Mouse (Mus musculus) midbrain, embryonic 14.5 days (tissue): ENCODE results near the gene Stmnd1. TPM values are rescaled to one million over a fixed set of nuclear protein-coding genes. Genes with fewer than 3 reads are reported as not detected.

Source experiments
- ATAC-seq: fragments of 200-750 bp; cut with Nextera tagmentation; 2 replicates; pipeline ENCODE4 v1.8.0; 2017; ENCODE audit warnings: moderate number of reproducible peaks, moderate library complexity; ENCODE audit not compliant: low FRiP score, low TSS enrichment
- DNase-seq: peaks from one replicate; pipeline ENCODE4 v3.0.0-alpha.2; 2015
- H3K27ac ChIP-seq: fragments of 300-500 bp; sonication (generic); replicated peaks from 2 replicates; pipeline ENCODE4 v1.5.1; 2014; ENCODE audit warnings: mild to moderate bottlenecking, low read depth, low read length, moderate library complexity
- H3K27me3 ChIP-seq: fragments of 300-500 bp; sonication (generic); 2 replicates; pipeline ENCODE4 v1.6.1; 2014; ENCODE audit warnings: low read length, control low read depth, mixed read lengths; ENCODE audit not compliant: control insufficient read depth, insufficient read depth
- H3K36me3 ChIP-seq: fragments of 300-500 bp; sonication (generic); 2 replicates; pipeline ENCODE4 v1.6.1; 2014; ENCODE audit warnings: low read length, control low read depth; ENCODE audit not compliant: control insufficient read depth, insufficient read depth
- H3K4me1 ChIP-seq: fragments of 300-500 bp; sonication (generic); 2 replicates; pipeline ENCODE4 v1.6.1; 2014; ENCODE audit warnings: mild to moderate bottlenecking, antibody characterized with exemption, low read length, control low read depth; ENCODE audit not compliant: control insufficient read depth, insufficient read depth
- H3K4me2 ChIP-seq: fragments of 300-500 bp; sonication (generic); 2 replicates; pipeline ENCODE4 v1.6.1; 2014; ENCODE audit warnings: mild to moderate bottlenecking, low read length, moderate library complexity
- H3K4me3 ChIP-seq: fragments of 300-500 bp; sonication (generic); replicated peaks from 2 replicates; pipeline ENCODE4 v1.5.1; 2014; ENCODE audit warnings: low read depth, low read length
- H3K9ac ChIP-seq: fragments of 300-500 bp; sonication (generic); replicated peaks from 2 replicates; pipeline ENCODE4 v1.6.1; 2014; ENCODE audit warnings: mild to moderate bottlenecking, low read length, moderate library complexity
- H3K9me3 ChIP-seq: fragments of 300-500 bp; sonication (generic); 2 replicates; pipeline ENCODE4 v1.6.1; 2016; ENCODE audit warnings: low read length, control low read depth, mixed read lengths; ENCODE audit not compliant: control insufficient read depth
- WGBS: fragments of 180-500 bp; shearing (Covaris S2); extraction: QIAGEN DNeasy Blood & Tissue Kit; methylation state at CpG from one replicate; pipeline ENCODE4 v1.1.7; 2014; 5-methylcytosine and 5-hydroxymethylcytosine counted together
- polyA plus RNA-seq: library from polyadenylated mRNA; unstranded; fragments of >200 nt; fragmentation: Nextera tagmentation; extraction: Ambion mirVana; gene quantifications from 2 replicates; pipeline ENCODE4 v1.2.1, GENCODE M21; 2014

Gene Stmnd1
- polyA plus RNA-seq, 1 experiment from 2014 or later: not detected

GRCm38 (mm10) chr13:46343226-46343625 lies 69.7 kb downstream of the Stmnd1 start:
- 71% methylated on average over 7 of the region's 7 CpGs for WGBS
- Histone ChIP-seq H3K27me3 (no peaks in the 10 kb centered on the region), H3K27ac (no peak overlapping the region), H3K4me1 (no peaks in the 10 kb centered on the region), H3K36me3 (no peaks in the 10 kb centered on the region), H3K4me3 (no peak overlapping the region), H3K9ac (no peak overlapping the region), H3K4me2 (no peak overlapping the region), H3K9me3 (no peaks in the 10 kb centered on the region)
- DNase-seq (no peak), ATAC-seq (no peak)

DNA sequence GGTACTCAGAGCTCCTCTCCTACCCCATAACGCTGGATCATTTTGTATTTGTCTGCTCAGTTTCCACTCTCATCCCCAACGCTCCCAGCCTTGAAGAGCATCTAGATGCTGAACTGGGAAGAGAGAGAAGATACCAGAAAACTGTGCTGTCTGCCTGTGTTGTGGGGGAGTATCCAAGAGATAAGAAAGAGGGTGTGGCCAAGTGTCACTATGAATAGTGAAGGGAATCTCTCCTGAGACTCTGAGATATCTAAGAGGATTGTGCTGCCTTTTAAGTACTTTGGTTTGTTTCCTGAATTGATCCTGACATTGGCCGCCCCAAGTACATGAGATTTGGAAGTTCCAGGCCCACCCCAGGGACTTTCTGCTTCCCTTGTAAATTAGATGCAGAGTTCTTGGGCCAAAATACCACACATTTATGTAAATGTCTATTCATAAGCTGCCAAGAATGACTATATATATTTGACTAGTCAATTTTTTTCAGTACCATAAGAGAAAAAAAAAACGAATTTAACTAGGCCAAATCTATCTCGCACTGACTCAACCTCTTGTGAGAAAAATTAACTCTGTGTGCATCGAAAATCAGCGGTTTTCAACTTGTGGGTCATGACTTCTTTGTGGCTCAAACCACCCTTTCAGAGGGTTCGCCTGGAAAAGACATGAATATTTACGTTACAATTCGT lies 73.5 kb downstream of the Stmnd1 start:
- H3K4me2 ChIP-seq: no peak overlapping the region
- WGBS: 87% methylated on average over 10 of the region's 10 CpGs

DNA sequence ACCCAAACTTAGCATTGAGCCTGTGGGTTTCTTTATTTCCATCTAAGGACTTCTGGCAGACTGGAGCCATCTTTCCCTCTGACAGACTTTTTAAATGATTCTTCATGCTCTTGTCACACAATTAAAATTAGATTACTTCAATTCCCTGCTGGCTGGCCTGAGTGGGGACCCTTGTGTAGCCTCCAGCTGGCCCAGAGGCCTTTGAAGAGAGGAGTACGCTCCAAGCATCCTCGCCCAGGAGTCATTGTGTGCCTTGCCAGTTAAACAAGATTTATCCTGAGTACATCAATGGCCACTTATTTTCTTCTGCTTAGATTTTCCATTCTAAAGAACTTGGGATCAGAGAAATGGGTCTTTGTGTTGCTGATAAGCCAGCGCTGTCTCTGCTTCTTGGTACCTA lies 76.1 kb downstream of the Stmnd1 start:
- H3K9me3 ChIP-seq: no peaks in the 10 kb centered on the region
- H3K27ac ChIP-seq: peak overlapping the region; percentile 32; the same call in 1 of the 2 replicates
- H3K36me3 ChIP-seq: no peaks in the 10 kb centered on the region
- DNase-seq: peak; percentile 45
- no peak for ATAC-seq
- H3K4me1 ChIP-seq: peaks cover 5% of the 10 kb centered on the region; the same call in 1 of the 2 replicates
- H3K4me2 ChIP-seq: no peak overlapping the region
- H3K4me3 ChIP-seq: no peak overlapping the region
- H3K9ac ChIP-seq: no peak overlapping the region
- 34% methylated on average over 3 of the region's 3 CpGs for WGBS
- H3K27me3 ChIP-seq: no peaks in the 10 kb centered on the region

More for the DNA sequence above, 73.5 kb downstream of the Stmnd1 start:
- Histone ChIP-seq H3K27ac (no peak overlapping the region), H3K27me3 (no peaks in the 10 kb centered on the region), H3K9me3 (no peaks in the 10 kb centered on the region), H3K9ac (no peak overlapping the region), H3K4me3 (no peak overlapping the region), H3K36me3 (no peaks in the 10 kb centered on the region), H3K4me1 (peaks cover 5% of the 10 kb centered on the region; the same call in 1 of the 2 replicates)
- DNase-seq: no peak
- ATAC-seq: no peak

Other genes starting within 250 kb of the Stmnd1 start
- 3.6 and 4.0 TPM in 2 replicates for gene Rbm24, start 144.7 kb downstream of the Stmnd1 start, polyA plus RNA-seq
- 6.6 and 8.4 TPM in 2 replicates for gene Cap2, start 228.1 kb downstream of the Stmnd1 start, polyA plus RNA-seq